Mouse (Mus musculus): Measurements from ENCODE around the gene Msrb3. TPM values are rescaled to one million over a fixed set of nuclear protein-coding genes. Genes with fewer than 3 reads are reported as not detected.

Gene Msrb3
- total RNA-seq (2014; fragmentation: Nextera tagmentation) (not detected in 2 replicates), total RNA-seq (2017) (0.05 and 0.06 TPM in 2 replicates), polyA plus RNA-seq (2012) (not detected in 2 replicates)

- peaks cover 23% of the 10 kb centered on the region for H3K9me3 ChIP-seq (replicated peaks)
- DNase-seq (ENCODE audit: low spot score) (no peak), ATAC-seq (ENCODE audit: extremely low read depth, insufficient number of reproducible peaks, low FRiP score, poor library complexity, severe bottlenecking) (no peak)
- H3K27me3 ChIP-seq (ENCODE audit: insufficient read depth, low read length) = no peaks in the 10 kb centered on the region
- H3K4me3 ChIP-seq (ENCODE audit: low read depth, low read length) = peak within 1 kb of the TSS; percentile 7; the same call in 1 of the 2 replicates
- no peak for TF ChIP-seq POLR2AphosphoS5 (IDR thresholded peaks at IDR 0.05; ENCODE audit: insufficient replicate concordance, low read depth, low read length)
- no peak for TF ChIP-seq CTCF (IDR thresholded peaks at IDR 0.05; ENCODE audit: low read depth, low read length)
- no peak for TF ChIP-seq TAL1 (conservative IDR thresholded peaks at IDR 0.05; ENCODE audit: low read depth, low read length)
- TF ChIP-seq GATA2 (IDR thresholded peaks at IDR 0.05; ENCODE audit: borderline replicate concordance, low read depth, low read length) = no peak
- TF ChIP-seq GATA1 (IDR thresholded peaks at IDR 0.05; ENCODE audit: borderline replicate concordance, low read length) = no peak
- peaks cover 4% of the 10 kb centered on the region for H3K4me1 ChIP-seq (ENCODE audit: insufficient read depth, low read depth, low read length)
- H3K36me3 ChIP-seq (replicated peaks) = no peaks in the 10 kb centered on the region
Observed at GRCm38 (mm10) chr10:120898785-120899762, at the start of gene Msrb3. TSS of gene Msrb3 (minus strand) at chr10:120899101.

- no peaks in the 10 kb centered on the region for H3K27me3 ChIP-seq (ENCODE audit: insufficient read depth, low read length)
- TF ChIP-seq POLR2AphosphoS5 (IDR thresholded peaks at IDR 0.05; ENCODE audit: insufficient replicate concordance, low read depth, low read length) (no peak), CTCF (IDR thresholded peaks at IDR 0.05; ENCODE audit: low read depth, low read length) (no peak), TAL1 (conservative IDR thresholded peaks at IDR 0.05; ENCODE audit: low read depth, low read length) (no peak), GATA2 (IDR thresholded peaks at IDR 0.05; ENCODE audit: borderline replicate concordance, low read depth, low read length) (no peak), GATA1 (IDR thresholded peaks at IDR 0.05; ENCODE audit: borderline replicate concordance, low read length) (no peak)
- peaks cover 45% of the 10 kb centered on the region for H3K36me3 ChIP-seq (replicated peaks)
- peaks cover 37% of the 10 kb centered on the region for H3K4me1 ChIP-seq (ENCODE audit: insufficient read depth, low read depth, low read length)
- no peak overlapping the region for H3K4me3 ChIP-seq (ENCODE audit: low read depth, low read length)
- H3K9me3 ChIP-seq (replicated peaks) = no peaks in the 10 kb centered on the region
- DNase-seq (ENCODE audit: low spot score) = no peak
- ATAC-seq (ENCODE audit: extremely low read depth, insufficient number of reproducible peaks, low FRiP score, poor library complexity, severe bottlenecking) = 0 out of 2 replicates have a peak, but pooled peaks have one; percentile 9
Observed at GRCm38 (mm10) chr10:120948461-120948860, 49.6 kb upstream of the Msrb3 start.

DNA sequence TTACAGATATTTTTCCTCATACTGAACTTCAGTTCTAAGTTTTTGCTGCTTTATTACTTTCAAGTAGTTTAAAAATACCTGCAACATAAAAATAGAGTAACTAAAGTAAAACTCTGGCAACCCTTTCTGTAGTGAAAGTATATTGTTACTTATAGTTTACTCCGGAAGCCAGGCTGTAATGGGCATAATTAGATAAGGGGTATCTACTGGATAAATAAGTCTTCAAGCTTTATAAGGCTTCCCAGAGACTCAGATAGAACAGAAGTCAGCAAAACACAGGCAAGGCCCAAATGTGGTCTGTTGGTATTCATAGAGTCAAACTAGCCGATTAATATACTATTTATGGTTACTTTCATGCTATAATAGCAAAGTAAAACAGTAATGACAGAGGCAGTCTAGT is 48.9 kb upstream of the Msrb3 start:
- H3K4me3 ChIP-seq (ENCODE audit: low read depth, low read length) = no peak overlapping the region
- peaks cover 33% of the 10 kb centered on the region for H3K4me1 ChIP-seq (ENCODE audit: insufficient read depth, low read depth, low read length)
- H3K9me3 ChIP-seq (replicated peaks) = no peaks in the 10 kb centered on the region
- H3K27me3 ChIP-seq (ENCODE audit: insufficient read depth, low read length) = no peaks in the 10 kb centered on the region
- DNase-seq (ENCODE audit: low spot score) = no peak
- H3K36me3 ChIP-seq (replicated peaks) = peaks cover 43% of the 10 kb centered on the region
- TF ChIP-seq TAL1 (conservative IDR thresholded peaks at IDR 0.05; ENCODE audit: low read depth, low read length) = no peak
- no peak for TF ChIP-seq GATA2 (IDR thresholded peaks at IDR 0.05; ENCODE audit: borderline replicate concordance, low read depth, low read length)
- TF ChIP-seq GATA1 (IDR thresholded peaks at IDR 0.05; ENCODE audit: borderline replicate concordance, low read length) = no peak
- no peak for TF ChIP-seq POLR2AphosphoS5 (IDR thresholded peaks at IDR 0.05; ENCODE audit: insufficient replicate concordance, low read depth, low read length)
- TF ChIP-seq CTCF (IDR thresholded peaks at IDR 0.05; ENCODE audit: low read depth, low read length) = no peak
- peak; percentile 76 for ATAC-seq (ENCODE audit: extremely low read depth, insufficient number of reproducible peaks, low FRiP score, poor library complexity, severe bottlenecking)

- Histone ChIP-seq H3K4me3 (ENCODE audit: low read depth, low read length) (no peak overlapping the region), H3K36me3 (replicated peaks) (peaks cover 46% of the 10 kb centered on the region), H3K27me3 (ENCODE audit: insufficient read depth, low read length) (no peaks in the 10 kb centered on the region), H3K4me1 (ENCODE audit: insufficient read depth, low read depth, low read length) (peaks cover 32% of the 10 kb centered on the region), H3K9me3 (replicated peaks) (no peaks in the 10 kb centered on the region)
- DNase-seq (ENCODE audit: low spot score) = no peak
- TF ChIP-seq GATA1 (IDR thresholded peaks at IDR 0.05; ENCODE audit: borderline replicate concordance, low read length) (no peak), POLR2AphosphoS5 (IDR thresholded peaks at IDR 0.05; ENCODE audit: insufficient replicate concordance, low read depth, low read length) (no peak), CTCF (IDR thresholded peaks at IDR 0.05; ENCODE audit: low read depth, low read length) (no peak), GATA2 (IDR thresholded peaks at IDR 0.05; ENCODE audit: borderline replicate concordance, low read depth, low read length) (no peak), TAL1 (conservative IDR thresholded peaks at IDR 0.05; ENCODE audit: low read depth, low read length) (no peak)
- no peak for ATAC-seq (ENCODE audit: extremely low read depth, insufficient number of reproducible peaks, low FRiP score, poor library complexity, severe bottlenecking)
Observed at GRCm38 (mm10) chr10:120946847-120947246, 47.9 kb upstream of the Msrb3 start.

DNA sequence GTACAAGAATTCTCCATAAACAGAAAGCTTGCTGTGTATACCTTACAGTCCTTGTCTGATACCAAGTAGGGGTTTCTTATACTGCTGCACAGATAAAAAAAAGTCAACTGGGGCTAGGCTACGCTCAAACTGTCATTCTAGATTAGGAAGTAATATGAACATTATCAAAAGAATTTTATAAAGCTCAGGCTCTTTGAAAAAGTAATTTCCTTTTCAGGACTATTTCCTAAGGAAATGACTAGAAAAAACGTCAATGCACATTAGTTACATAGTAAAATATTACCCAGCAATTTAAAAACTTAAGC is 40.0 kb upstream of the Msrb3 start:
- Histone ChIP-seq H3K27me3 (ENCODE audit: insufficient read depth, low read length) (no peaks in the 10 kb centered on the region), H3K9me3 (replicated peaks) (no peaks in the 10 kb centered on the region), H3K4me3 (ENCODE audit: low read depth, low read length) (no peak overlapping the region), H3K4me1 (ENCODE audit: insufficient read depth, low read depth, low read length) (peaks cover 17% of the 10 kb centered on the region), H3K36me3 (replicated peaks) (peaks cover 41% of the 10 kb centered on the region)
- TF ChIP-seq GATA2 (IDR thresholded peaks at IDR 0.05; ENCODE audit: borderline replicate concordance, low read depth, low read length) (no peak), GATA1 (IDR thresholded peaks at IDR 0.05; ENCODE audit: borderline replicate concordance, low read length) (no peak), POLR2AphosphoS5 (IDR thresholded peaks at IDR 0.05; ENCODE audit: insufficient replicate concordance, low read depth, low read length) (no peak), CTCF (IDR thresholded peaks at IDR 0.05; ENCODE audit: low read depth, low read length) (no peak), TAL1 (conservative IDR thresholded peaks at IDR 0.05; ENCODE audit: low read depth, low read length) (no peak)
- no peak for ATAC-seq (ENCODE audit: extremely low read depth, insufficient number of reproducible peaks, low FRiP score, poor library complexity, severe bottlenecking)
- no peak for DNase-seq (ENCODE audit: low spot score)

Data from G1E (cell line).